Mouse (Mus musculus) right cerebral cortex, adult 2 months (tissue): ENCODE results near the gene Rftn1.
A peak's percentile ranks its signal among the peaks of the same experiment; 100 is the strongest.
"Not testable (repeated sequence)": the region's sequence is repeated elsewhere in the genome, so short reads cannot be mapped to it uniquely, and the experiment has no call there.

Experiments used
- DNase-seq, 2 experiments: peaks; one replicate each; pipeline ENCODE4 v3.0.0; 2021 to 2022; ENCODE audit warnings: low spot score in 2 of 2

Rftn1 gene

GRCm38 (mm10) chr17:50128392-50128791 is 62.1 kb downstream of the Rftn1 start:
- no peak for DNase-seq

GRCm38 (mm10) chr17:50127045-50127813 is 63.2 kb downstream of the Rftn1 start:
- DNase-seq = no peak

GRCm38 (mm10) chr17:50126545-50126944 is 63.9 kb downstream of the Rftn1 start:
- DNase-seq = no peak

GRCm38 (mm10) chr17:50125900-50126299 is 64.6 kb downstream of the Rftn1 start:
- no peak for DNase-seq

- DNase-seq = no peak
Measured at GRCm38 (mm10) chr17:50125245-50125798, 65.2 kb downstream of the Rftn1 start.

- DNase-seq = no peak
Measured at GRCm38 (mm10) chr17:50124708-50125107, 65.8 kb downstream of the Rftn1 start.

GRCm38 (mm10) chr17:50122555-50122954 is 67.9 kb downstream of the Rftn1 start:
- DNase-seq = no peak

- DNase-seq = no peak
Measured at GRCm38 (mm10) chr17:50120098-50120497, 70.4 kb downstream of the Rftn1 start.

GRCm38 (mm10) chr17:50117461-50117860 is 73.0 kb downstream of the Rftn1 start:
- no peak for DNase-seq

- no peak for DNase-seq
Measured at GRCm38 (mm10) chr17:50116980-50117379, 73.5 kb downstream of the Rftn1 start.

GRCm38 (mm10) chr17:50116401-50116800 is 74.1 kb downstream of the Rftn1 start:
- DNase-seq = not testable (repeated sequence)

GRCm38 (mm10) chr17:50115716-50116115 is 74.8 kb downstream of the Rftn1 start:
- DNase-seq = not testable (repeated sequence)

GRCm38 (mm10) chr17:50114659-50115058 is 75.8 kb downstream of the Rftn1 start:
- no peak for DNase-seq

- no peak for DNase-seq
Measured at GRCm38 (mm10) chr17:50110650-50111415, 79.6 kb downstream of the Rftn1 start.

- no peak for DNase-seq
Measured at GRCm38 (mm10) chr17:50106811-50107210, 83.7 kb downstream of the Rftn1 start.

- DNase-seq = no peak
Measured at GRCm38 (mm10) chr17:50104131-50104530, 86.3 kb downstream of the Rftn1 start.

- DNase-seq = no peak
Measured at GRCm38 (mm10) chr17:50101416-50101815, 89.1 kb downstream of the Rftn1 start.

- DNase-seq = no peak
Measured at GRCm38 (mm10) chr17:50100070-50100469, 90.4 kb downstream of the Rftn1 start.

GRCm38 (mm10) chr17:50099378-50099777 is 91.1 kb downstream of the Rftn1 start:
- DNase-seq = no peak

GRCm38 (mm10) chr17:50098297-50098696 is 92.2 kb downstream of the Rftn1 start:
- no peak for DNase-seq

GRCm38 (mm10) chr17:50097831-50098230 is 92.6 kb downstream of the Rftn1 start:
- DNase-seq = peak in 1 of 2 experiments; percentile 5

- no peak for DNase-seq
Measured at GRCm38 (mm10) chr17:50096305-50096704, 94.2 kb downstream of the Rftn1 start.

GRCm38 (mm10) chr17:50094596-50094995 is 95.9 kb downstream of the Rftn1 start:
- DNase-seq = no peak
